Mouse (Mus musculus): ENCODE measurements around the gene Adcy1.
"Not testable (repeated sequence)": the region's sequence is repeated elsewhere in the genome, so short reads cannot be mapped to it uniquely, and the experiment has no call there.

Adcy1 gene

GRCm38 (mm10) chr11:7215703-7216102 lies 152.4 kb downstream of the Adcy1 start:
- no peak for DNase-seq (ENCODE audit: low read depth, low spot score)

GRCm38 (mm10) chr11:7221826-7222225 lies 158.5 kb downstream of the Adcy1 start:
- not testable (repeated sequence) for DNase-seq (ENCODE audit: low read depth, low spot score)

GRCm38 (mm10) chr11:7226200-7226599 lies 162.9 kb downstream of the Adcy1 start:
- DNase-seq (ENCODE audit: low read depth, low spot score): no peak

GRCm38 (mm10) chr11:7226810-7227550 lies 163.7 kb downstream of the Adcy1 start:
- no peak for DNase-seq (ENCODE audit: low read depth, low spot score)

- DNase-seq (ENCODE audit: low read depth, low spot score): no peak
These were observed 164.8 kb downstream of the Adcy1 start for GRCm38 (mm10) chr11:7228107-7228506.

All from c-Kit-negative CD71-positive TER-119-positive erythroid progenitor cells, embryonic 14.5 days (primary cell).